Mouse (Mus musculus): ENCODE measurements around the gene Thoc3. TPM values are rescaled to one million over a fixed set of nuclear protein-coding genes. Genes with fewer than 3 reads are reported as not detected.

Gene Thoc3
- 146 and 152 TPM in 2 replicates for polyA plus RNA-seq (2014; fragmentation: Nextera tagmentation; extraction: Ambion mirVana)

GRCm38 (mm10) chr13:54468098-54469011, at the start of gene Thoc3:
Gene Thoc3 (minus strand): TSS chr13:54468849.
- Histone ChIP-seq H3K27me3 (ENCODE audit: control insufficient read depth, insufficient read depth, low read length) (no peaks in the 10 kb centered on the region), H3K9ac (ENCODE audit: low read length) (peak within 1 kb of the TSS; percentile 93), H3K4me1 (replicated peaks; ENCODE audit: control insufficient read depth, insufficient read depth, low read length) (peaks cover 3% of the 10 kb centered on the region; the same call in 1 of the 2 replicates), H3K36me3 (ENCODE audit: control insufficient read depth, insufficient read depth, low read length) (peaks cover 31% of the 10 kb centered on the region), H3K27ac (ENCODE audit: low read depth, low read length) (no peak within 1 kb of the TSS), H3K4me3 (ENCODE audit: low read depth, low read length) (peak within 1 kb of the TSS; percentile 92), H3K9me3 (ENCODE audit: control insufficient read depth, low read length) (peaks cover 6% of the 10 kb centered on the region; the same call in 1 of the 2 replicates), H3K4me2 (ENCODE audit: low read depth, low read length, severe bottlenecking) (peak within 1 kb of the TSS; percentile 74)
- ATAC-seq (replicated peaks; ENCODE audit: low FRiP score) (peak; percentile 97), DNase-seq (ENCODE audit: low spot score) (peak; percentile 93)
- WGBS = 0% methylated on average over 67 of the region's 67 CpGs

DNA sequence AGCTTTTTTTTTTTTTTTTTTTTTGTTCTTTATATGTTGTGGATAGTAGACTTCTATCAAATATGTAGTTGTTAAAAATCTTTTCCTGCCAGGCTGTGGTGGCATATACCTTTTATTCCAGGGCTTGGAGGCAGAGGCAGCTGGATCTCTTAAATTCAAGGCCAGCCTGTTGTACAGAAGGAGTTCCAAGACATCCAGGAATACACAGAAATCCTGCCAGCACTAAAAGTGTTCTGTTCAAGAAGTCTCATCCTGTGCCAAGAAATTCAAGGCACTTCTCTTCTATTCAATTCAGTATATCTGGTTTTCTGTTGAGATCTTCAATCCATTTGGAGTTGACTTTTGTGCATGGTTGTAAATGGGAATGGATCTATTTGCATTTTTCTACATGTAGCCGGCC, 37.3 kb upstream of the Thoc3 start:
- H3K27me3 ChIP-seq (ENCODE audit: control insufficient read depth, insufficient read depth, low read length) = peaks cover 2% of the 10 kb centered on the region; the same call in 1 of the 2 replicates
- H3K4me2 ChIP-seq (ENCODE audit: low read depth, low read length, severe bottlenecking) = no peak overlapping the region
- no peak overlapping the region for H3K9ac ChIP-seq (ENCODE audit: low read length)
- H3K27ac ChIP-seq (ENCODE audit: low read depth, low read length) = no peak overlapping the region
- DNase-seq (ENCODE audit: low spot score) (no peak), ATAC-seq (replicated peaks; ENCODE audit: low FRiP score) (no peak)
- no peaks in the 10 kb centered on the region for H3K36me3 ChIP-seq (ENCODE audit: control insufficient read depth, insufficient read depth, low read length)
- H3K9me3 ChIP-seq (ENCODE audit: control insufficient read depth, low read length) = no peaks in the 10 kb centered on the region
- peaks cover 6% of the 10 kb centered on the region; the same call in 1 of the 2 replicates for H3K4me1 ChIP-seq (replicated peaks; ENCODE audit: control insufficient read depth, insufficient read depth, low read length)
- no peak overlapping the region for H3K4me3 ChIP-seq (ENCODE audit: low read depth, low read length)
- WGBS = 93% methylated on average over 1 of the region's 1 CpGs

GRCm38 (mm10) chr13:54504611-54505260, 36.1 kb upstream of the Thoc3 start:
- H3K4me3 ChIP-seq (ENCODE audit: low read depth, low read length) = peak overlapping the region; percentile 63
- no peaks in the 10 kb centered on the region for H3K9me3 ChIP-seq (ENCODE audit: control insufficient read depth, low read length)
- peaks cover 2% of the 10 kb centered on the region; the same call in 1 of the 2 replicates for H3K27me3 ChIP-seq (ENCODE audit: control insufficient read depth, insufficient read depth, low read length)
- H3K36me3 ChIP-seq (ENCODE audit: control insufficient read depth, insufficient read depth, low read length) = no peaks in the 10 kb centered on the region
- ATAC-seq (replicated peaks; ENCODE audit: low FRiP score) (no peak), DNase-seq (ENCODE audit: low spot score) (no peak)
- H3K4me1 ChIP-seq (replicated peaks; ENCODE audit: control insufficient read depth, insufficient read depth, low read length) = peaks cover 6% of the 10 kb centered on the region; the same call in 1 of the 2 replicates
- peak overlapping the region; percentile 77 for H3K9ac ChIP-seq (ENCODE audit: low read length)
- WGBS = 46% methylated on average over 7 of the region's 7 CpGs
- H3K4me2 ChIP-seq (ENCODE audit: low read depth, low read length, severe bottlenecking) = peak overlapping the region; percentile 92
- no peak overlapping the region for H3K27ac ChIP-seq (ENCODE audit: low read depth, low read length)

- H3K4me3 ChIP-seq (ENCODE audit: low read depth, low read length) = peak within 1 kb of the TSS; percentile 63
- ATAC-seq (replicated peaks; ENCODE audit: low FRiP score) = peak; percentile 94
- DNase-seq (ENCODE audit: low spot score) = peak; percentile 94
- H3K4me1 ChIP-seq (replicated peaks; ENCODE audit: control insufficient read depth, insufficient read depth, low read length) = peaks cover 6% of the 10 kb centered on the region; the same call in 1 of the 2 replicates
- H3K9me3 ChIP-seq (ENCODE audit: control insufficient read depth, low read length) = no peaks in the 10 kb centered on the region
- H3K9ac ChIP-seq (ENCODE audit: low read length) = peak within 1 kb of the TSS; percentile 77
- no peaks in the 10 kb centered on the region for H3K36me3 ChIP-seq (ENCODE audit: control insufficient read depth, insufficient read depth, low read length)
- WGBS = under 1% methylated on average over 94 of the region's 105 CpGs
- H3K4me2 ChIP-seq (ENCODE audit: low read depth, low read length, severe bottlenecking) = peak within 1 kb of the TSS; percentile 92
- H3K27ac ChIP-seq (ENCODE audit: low read depth, low read length) = peak within 1 kb of the TSS; percentile 62
- peaks cover 2% of the 10 kb centered on the region; the same call in 1 of the 2 replicates for H3K27me3 ChIP-seq (ENCODE audit: control insufficient read depth, insufficient read depth, low read length)
These were observed 35.2 kb upstream of the Thoc3 start, which contains the start of gene Simc1 for GRCm38 (mm10) chr13:54503604-54504521. Gene Simc1 (plus strand): TSS chr13:54503779.

DNA sequence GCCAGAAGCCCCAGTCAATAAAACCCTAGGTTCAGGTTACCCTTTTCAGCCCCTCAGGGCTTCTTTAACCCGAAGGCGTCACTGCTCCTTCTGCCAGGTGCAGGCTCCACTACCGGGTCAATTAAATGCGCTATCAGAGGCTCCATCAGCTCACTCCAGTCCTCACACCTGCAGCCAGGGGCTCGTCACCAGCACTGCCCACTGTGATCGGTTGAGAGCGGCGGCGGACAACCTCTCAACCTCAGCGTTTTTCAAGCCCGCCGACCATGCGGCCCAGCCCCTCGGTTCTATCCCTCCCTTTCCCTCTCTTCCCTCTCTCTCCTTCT, 34.6 kb upstream of the Thoc3 start:
- ATAC-seq (replicated peaks; ENCODE audit: low FRiP score) (peak; percentile 84), DNase-seq (ENCODE audit: low spot score) (no peak)
- Histone ChIP-seq H3K4me1 (replicated peaks; ENCODE audit: control insufficient read depth, insufficient read depth, low read length) (peaks cover 6% of the 10 kb centered on the region; the same call in 1 of the 2 replicates), H3K4me2 (ENCODE audit: low read depth, low read length, severe bottlenecking) (peak overlapping the region; percentile 92), H3K9ac (ENCODE audit: low read length) (peak overlapping the region; percentile 77), H3K27me3 (ENCODE audit: control insufficient read depth, insufficient read depth, low read length) (peaks cover 2% of the 10 kb centered on the region; the same call in 1 of the 2 replicates), H3K9me3 (ENCODE audit: control insufficient read depth, low read length) (no peaks in the 10 kb centered on the region), H3K4me3 (ENCODE audit: low read depth, low read length) (peak overlapping the region; percentile 63), H3K36me3 (ENCODE audit: control insufficient read depth, insufficient read depth, low read length) (no peaks in the 10 kb centered on the region), H3K27ac (ENCODE audit: low read depth, low read length) (no peak overlapping the region)
- 1% methylated on average over 14 of the region's 14 CpGs for WGBS

- Histone ChIP-seq H3K4me2 (ENCODE audit: low read depth, low read length, severe bottlenecking) (no peak overlapping the region), H3K4me1 (replicated peaks; ENCODE audit: control insufficient read depth, insufficient read depth, low read length) (peaks cover 6% of the 10 kb centered on the region; the same call in 1 of the 2 replicates), H3K27ac (ENCODE audit: low read depth, low read length) (no peak overlapping the region), H3K27me3 (ENCODE audit: control insufficient read depth, insufficient read depth, low read length) (peaks cover 2% of the 10 kb centered on the region; the same call in 1 of the 2 replicates), H3K4me3 (ENCODE audit: low read depth, low read length) (no peak overlapping the region), H3K9me3 (ENCODE audit: control insufficient read depth, low read length) (no peaks in the 10 kb centered on the region), H3K36me3 (ENCODE audit: control insufficient read depth, insufficient read depth, low read length) (no peaks in the 10 kb centered on the region), H3K9ac (ENCODE audit: low read length) (no peak overlapping the region)
- ATAC-seq (replicated peaks; ENCODE audit: low FRiP score) (no peak), DNase-seq (ENCODE audit: low spot score) (no peak)
- 64% methylated on average over 3 of the region's 3 CpGs for WGBS
These were observed 33.5 kb upstream of the Thoc3 start for GRCm38 (mm10) chr13:54501957-54502690.

- Histone ChIP-seq H3K4me2 (ENCODE audit: low read depth, low read length, severe bottlenecking) (no peak overlapping the region), H3K27ac (ENCODE audit: low read depth, low read length) (no peak overlapping the region), H3K36me3 (ENCODE audit: control insufficient read depth, insufficient read depth, low read length) (no peaks in the 10 kb centered on the region), H3K4me3 (ENCODE audit: low read depth, low read length) (no peak overlapping the region), H3K9ac (ENCODE audit: low read length) (no peak overlapping the region), H3K27me3 (ENCODE audit: control insufficient read depth, insufficient read depth, low read length) (peaks cover 2% of the 10 kb centered on the region; the same call in 1 of the 2 replicates), H3K9me3 (ENCODE audit: control insufficient read depth, low read length) (no peaks in the 10 kb centered on the region), H3K4me1 (replicated peaks; ENCODE audit: control insufficient read depth, insufficient read depth, low read length) (peaks cover 6% of the 10 kb centered on the region; the same call in 1 of the 2 replicates)
- DNase-seq (ENCODE audit: low spot score) (no peak), ATAC-seq (replicated peaks; ENCODE audit: low FRiP score) (no peak)
- 76% methylated on average over 2 of the region's 2 CpGs for WGBS
These were observed 32.7 kb upstream of the Thoc3 start for GRCm38 (mm10) chr13:54501352-54501751.
